Mouse (Mus musculus): Measurements from ENCODE around the gene Ptpn1.

DNA sequence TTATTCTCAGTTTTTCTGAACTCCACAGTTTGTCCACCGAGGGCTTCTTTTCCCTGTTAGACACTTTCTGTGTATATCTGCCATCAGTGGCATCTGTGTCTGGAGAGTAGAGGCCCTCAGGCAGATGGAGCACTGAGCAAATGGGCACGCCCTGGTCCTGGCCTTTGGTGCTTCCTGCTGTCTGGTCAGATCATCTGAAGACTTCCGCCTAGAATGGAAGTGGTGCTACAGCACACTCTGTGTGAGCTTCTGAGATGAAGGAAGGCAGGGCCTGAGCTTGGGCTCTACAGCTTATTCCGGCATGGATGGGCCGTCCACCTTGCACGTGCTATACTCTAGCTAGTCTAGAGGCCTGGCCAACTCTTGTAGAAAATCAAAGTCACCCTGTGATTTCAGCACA, 30.5 kb downstream of the Ptpn1 start:
- no peak for TF ChIP-seq CTCF (IDR thresholded peaks at IDR 0.05; ENCODE audit: extremely low read depth, insufficient read depth, low read length)
- TF ChIP-seq POLR2A (IDR thresholded peaks at IDR 0.05; ENCODE audit: extremely low read depth, insufficient read depth, low read length), result no peak

Data from cortical plate, adult 2 months (tissue).